Mouse (Mus musculus) adrenal gland, adult 2 months (tissue): ENCODE data around the gene Fscn2. TPM values are rescaled to one million over a fixed set of nuclear protein-coding genes. Genes with fewer than 3 reads are reported as not detected.
"Not testable (repeated sequence)": the region's sequence is repeated elsewhere in the genome, so short reads cannot be mapped to it uniquely, and the experiment has no call there.

ENCODE experiments used
- DNase-seq: peaks from one replicate; pipeline ENCODE4 v3.0.0; 2021
- microRNA-seq, 2 experiments: library from miRNA; unstranded; fragments of <30 nt; microRNA quantifications; one replicate each; pipeline ENCODE4 v1.2.0; 2021
- polyA plus RNA-seq: library from polyadenylated mRNA; depleted of rRNA; stranded (reverse); fragments of >200 nt; gene quantifications from 2 replicates; pipeline ENCODE4 v1.2.3, GENCODE M21; 2012; rRNA removed
- total RNA-seq, 2 experiments: library from RNA; stranded (reverse); gene quantifications; 2 replicates each; pipeline ENCODE4 v1.2.3; 2021

Fscn2 gene
- total and polyA plus RNA-seq, 3 experiments = 0.16 to 0.58 (median 0.17) TPM

GRCm38 (mm10) chr11:120397602-120398001, 36.3 kb downstream of the Fscn2 start:
- no peak for DNase-seq

GRCm38 (mm10) chr11:120399319-120399718, 38.0 kb downstream of the Fscn2 start:
- DNase-seq = no peak

GRCm38 (mm10) chr11:120404814-120405213, 43.5 kb downstream of the Fscn2 start:
- no peak for DNase-seq

- DNase-seq = no peak
These were observed 44.5 kb downstream of the Fscn2 start for GRCm38 (mm10) chr11:120405867-120406266.

GRCm38 (mm10) chr11:120406445-120406844, 45.1 kb downstream of the Fscn2 start:
- no peak for DNase-seq

- DNase-seq = not testable (repeated sequence)
These were observed 52.3 kb downstream of the Fscn2 start for GRCm38 (mm10) chr11:120413621-120414020.

Small RNA genes lying within 50 kb of the gene (microRNA-seq; reads per million reads assigned to microRNA genes)
- gene Gm23419 (0 reads per million in 2 experiments), gene Mir6935 (0.66 to 1.7 reads per million in 2 experiments)

Other genes starting within 250 kb of the Fscn2 start
- 100 to 1,000 TPM; 119 to 148 TPM for gene Slc38a10, start 210.2 kb upstream of the Fscn2 start, total RNA-seq
- gene Slc38a10, start 210.2 kb upstream of the Fscn2 start, polyA plus RNA-seq = 132 and 146 TPM in 2 replicates
- 10 to 100 TPM in 1 of 2 experiments, 1 to 10 TPM in 1; 9.2 to 21.9 TPM for gene Bahcc1, start 128.6 kb upstream of the Fscn2 start, total RNA-seq
- gene Bahcc1, start 128.6 kb upstream of the Fscn2 start, polyA plus RNA-seq = 17.9 and 19.5 TPM in 2 replicates
- 1,000 to 10,000 TPM in 1 of 2 experiments, 100 to 1,000 TPM in 1; 913 to 1,618 TPM for gene Actg1, start 13.0 kb upstream of the Fscn2 start, total RNA-seq
- gene Actg1, start 13.0 kb upstream of the Fscn2 start, polyA plus RNA-seq = 531 and 632 TPM in 2 replicates
- gene Faap100, start 17.2 kb downstream of the Fscn2 start, total RNA-seq = 10 to 100 TPM; 17.6 to 24.1 TPM
- gene Faap100, start 17.2 kb downstream of the Fscn2 start, polyA plus RNA-seq = 192 and 223 TPM in 2 replicates
- gene Nploc4, start 76.2 kb downstream of the Fscn2 start, total RNA-seq = 100 to 1,000 TPM in 1 of 2 experiments, 10 to 100 TPM in 1; 76.6 to 108 TPM
- gene Nploc4, start 76.2 kb downstream of the Fscn2 start, polyA plus RNA-seq = 129 and 132 TPM in 2 replicates
- gene Tspan10, start 81.1 kb downstream of the Fscn2 start, total RNA-seq = 1 to 10 TPM in 1 of 2 experiments, not detected in 1; 3.4 TPM
- gene Tspan10, start 81.1 kb downstream of the Fscn2 start, polyA plus RNA-seq = 0.06 TPM in 1 of 2 replicates, not detected in the other
- gene Pde6g, start 92.0 kb downstream of the Fscn2 start, total RNA-seq = under 1 TPM in 1 of 2 experiments, not detected in 1; 0.31 TPM
- 0.48 and 0.49 TPM in 2 replicates for gene Pde6g, start 92.0 kb downstream of the Fscn2 start, polyA plus RNA-seq
- gene Oxld1, start 96.5 kb downstream of the Fscn2 start, total RNA-seq = 10 to 100 TPM; 25.8 to 37.1 TPM
- 48.7 and 81.2 TPM in 2 replicates for gene Oxld1, start 96.5 kb downstream of the Fscn2 start, polyA plus RNA-seq
- 10 to 100 TPM; 24.6 to 33.0 TPM for gene Ccdc137, start 96.6 kb downstream of the Fscn2 start, total RNA-seq
- gene Ccdc137, start 96.6 kb downstream of the Fscn2 start, polyA plus RNA-seq = 8.3 and 12.0 TPM in 2 replicates
- gene Arl16, start 106.1 kb downstream of the Fscn2 start, total RNA-seq = 10 to 100 TPM; 21.4 to 27.2 TPM
- 23.2 and 27.2 TPM in 2 replicates for gene Arl16, start 106.1 kb downstream of the Fscn2 start, polyA plus RNA-seq
- 100 to 1,000 TPM; 107 to 146 TPM for gene Mrpl12, start 123.1 kb downstream of the Fscn2 start, total RNA-seq
- gene Mrpl12, start 123.1 kb downstream of the Fscn2 start, polyA plus RNA-seq = 163 and 185 TPM in 2 replicates
- 100 to 1,000 TPM; 103 to 116 TPM for gene Slc25a10, start 130.3 kb downstream of the Fscn2 start, total RNA-seq
- 400 and 531 TPM in 2 replicates for gene Slc25a10, start 130.3 kb downstream of the Fscn2 start, polyA plus RNA-seq
- 1 to 10 TPM; 1.5 to 1.7 TPM for gene Gcgr, start 169.2 kb downstream of the Fscn2 start, total RNA-seq
- 2.1 and 2.5 TPM in 2 replicates for gene Gcgr, start 169.2 kb downstream of the Fscn2 start, polyA plus RNA-seq
- 10 to 100 TPM; 56.9 to 65.8 TPM for gene Mcrip1, start 188.2 kb downstream of the Fscn2 start, total RNA-seq
- gene Mcrip1, start 188.2 kb downstream of the Fscn2 start, polyA plus RNA-seq = 136 and 157 TPM in 2 replicates
- gene Ppp1r27, start 189.6 kb downstream of the Fscn2 start, total RNA-seq = under 1 TPM; 0.40 to 0.79 TPM
- gene Ppp1r27, start 189.6 kb downstream of the Fscn2 start, polyA plus RNA-seq = 0.83 and 1.2 TPM in 2 replicates
- 100 to 1,000 TPM; 462 to 524 TPM for gene P4hb, start 211.7 kb downstream of the Fscn2 start, total RNA-seq
- gene P4hb, start 211.7 kb downstream of the Fscn2 start, polyA plus RNA-seq = 108 and 126 TPM in 2 replicates
- 100 to 1,000 TPM; 355 to 386 TPM for gene Arhgdia, start 220.1 kb downstream of the Fscn2 start, total RNA-seq
- 712 and 786 TPM in 2 replicates for gene Arhgdia, start 220.1 kb downstream of the Fscn2 start, polyA plus RNA-seq
- 10 to 100 TPM; 85.5 to 97.9 TPM for gene Alyref, start 236.8 kb downstream of the Fscn2 start, total RNA-seq
- 10.3 and 12.6 TPM in 2 replicates for gene Alyref, start 236.8 kb downstream of the Fscn2 start, polyA plus RNA-seq
- 10 to 100 TPM; 82.8 to 85.9 TPM for gene Anapc11, start 236.9 kb downstream of the Fscn2 start, total RNA-seq
- 183 and 187 TPM in 2 replicates for gene Anapc11, start 236.9 kb downstream of the Fscn2 start, polyA plus RNA-seq
- under 1 TPM; 0.61 to 0.62 TPM for gene Npb, start 246.9 kb downstream of the Fscn2 start, total RNA-seq
- gene Npb, start 246.9 kb downstream of the Fscn2 start, polyA plus RNA-seq = 1.6 and 2.3 TPM in 2 replicates